7 mouse cellular contexts compared by ENCODE assay signal in the genomic region with DNA sequence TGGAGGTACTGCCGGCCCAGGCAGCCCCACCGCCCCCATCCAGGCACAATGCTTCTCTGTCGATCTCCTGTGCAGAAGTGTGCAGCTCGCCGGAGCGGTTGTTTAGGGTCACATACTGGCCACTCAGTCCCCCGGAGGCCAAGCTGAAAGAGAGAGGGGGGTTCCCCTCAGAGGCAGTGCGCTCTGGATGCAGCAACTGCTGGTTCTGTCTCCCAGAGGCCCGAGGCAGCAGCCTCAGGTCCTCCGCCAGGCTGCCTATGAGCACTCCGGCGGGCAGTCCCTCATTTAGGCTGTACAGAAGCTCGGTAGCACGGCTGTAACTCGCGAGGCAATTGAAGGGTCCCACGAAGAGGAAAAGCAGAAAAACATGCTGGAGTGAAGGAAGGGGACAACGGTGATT. TPM values are rescaled to one million over a fixed set of nuclear protein-coding genes. Genes with fewer than 3 reads are reported as not detected.
DNase-seq lines count a peak whose midpoint lies in the region; ATAC-seq and TF ChIP-seq lines count a peak whose summit lies in the region.

No protein-coding gene starts in this region.

- H3K27ac ChIP-seq in lung, embryonic 14.5 days (ENCODE audit: low read depth), result no peak overlapping the region
- H3K27ac ChIP-seq in forebrain, embryonic 11.5 days (ENCODE audit: low read depth, low read length), result no peak overlapping the region
- H3K27ac ChIP-seq in hindbrain, postnatal 0 days, result no peak overlapping the region
- no peak overlapping the region for H3K27ac ChIP-seq in midbrain, postnatal 0 days (ENCODE audit: low read depth, low read length)

- no peaks in the 10 kb centered on the region for H3K4me1 ChIP-seq in lung, embryonic 14.5 days (ENCODE audit: insufficient read depth)
- H3K4me1 ChIP-seq in forebrain, embryonic 11.5 days (replicated peaks; ENCODE audit: control insufficient read depth, insufficient read depth, low read length), result no peaks in the 10 kb centered on the region; the same call in 1 of the 2 replicates
- H3K4me1 ChIP-seq in hindbrain, postnatal 0 days (ENCODE audit: insufficient read depth, low read length), result peaks cover 5% of the 10 kb centered on the region; the same call in 1 of the 2 replicates
- peaks cover 7% of the 10 kb centered on the region; the same call in 1 of the 2 replicates for H3K4me1 ChIP-seq in midbrain, postnatal 0 days (ENCODE audit: insufficient read depth, low read length)

- no peaks in the 10 kb centered on the region for H3K9me3 ChIP-seq in lung, embryonic 14.5 days (ENCODE audit: low read depth, low read length)
- H3K9me3 ChIP-seq in forebrain, embryonic 11.5 days (ENCODE audit: control insufficient read depth, low read length), result no peaks in the 10 kb centered on the region
- no peaks in the 10 kb centered on the region for H3K9me3 ChIP-seq in hindbrain, postnatal 0 days (ENCODE audit: low read length)
- H3K9me3 ChIP-seq in midbrain, postnatal 0 days (ENCODE audit: low read length), result no peaks in the 10 kb centered on the region

- peaks cover 9% of the 10 kb centered on the region for H3K27me3 ChIP-seq in lung, embryonic 14.5 days (ENCODE audit: insufficient read depth, low read length)
- H3K27me3 ChIP-seq in forebrain, embryonic 11.5 days (ENCODE audit: control insufficient read depth, insufficient read depth, low read length), result no peaks in the 10 kb centered on the region; the same call in 1 of the 2 replicates
- H3K27me3 ChIP-seq in hindbrain, postnatal 0 days (ENCODE audit: insufficient read depth, low read length), result no peaks in the 10 kb centered on the region
- H3K27me3 ChIP-seq in midbrain, postnatal 0 days (ENCODE audit: insufficient read depth, low read length), result no peaks in the 10 kb centered on the region

- peak overlapping the region; percentile 79 for H3K4me2 ChIP-seq in lung, embryonic 14.5 days
- peak overlapping the region; percentile 81 for H3K4me2 ChIP-seq in forebrain, embryonic 11.5 days (ENCODE audit: low read depth, low read length, severe bottlenecking)
- peak overlapping the region; percentile 96 for H3K4me2 ChIP-seq in hindbrain, postnatal 0 days (ENCODE audit: low read depth, low read length)
- H3K4me2 ChIP-seq in midbrain, postnatal 0 days (ENCODE audit: low read depth, low read length, poor library complexity, severe bottlenecking), result peak overlapping the region; percentile 92

- DNase-seq in lung, embryonic 14.5 days, result peak; percentile 58
- DNase-seq in lung, postnatal 25 days (ENCODE audit: low spot score), result no peak
- DNase-seq in forebrain, embryonic 11.5 days (ENCODE audit: low spot score), result peak; percentile 60
- DNase-seq in hindbrain, postnatal 0 days (ENCODE audit: low spot score), result peak; percentile 46
- DNase-seq in midbrain, postnatal 0 days (ENCODE audit: low spot score), result peak; percentile 16
- no peak for DNase-seq in spleen, postnatal 4 days (ENCODE audit: low spot score in 2 of 2)

- TF ChIP-seq CTCF in lung, embryonic 14.5 days (IDR thresholded peaks at IDR 0.05; ENCODE audit: low read depth), result no peak
- TF ChIP-seq CTCF in hindbrain, postnatal 0 days (IDR thresholded peaks at IDR 0.05; ENCODE audit: low read depth), result no peak
- no peak for TF ChIP-seq CTCF in midbrain, postnatal 0 days (IDR thresholded peaks at IDR 0.05)

- no peaks in the 10 kb centered on the region for H3K36me3 ChIP-seq in lung, embryonic 14.5 days (ENCODE audit: insufficient read depth)
- H3K36me3 ChIP-seq in forebrain, embryonic 11.5 days (ENCODE audit: control insufficient read depth, insufficient read depth, low read length), result no peaks in the 10 kb centered on the region
- H3K36me3 ChIP-seq in hindbrain, postnatal 0 days (ENCODE audit: insufficient read depth, low read length), result no peaks in the 10 kb centered on the region
- H3K36me3 ChIP-seq in midbrain, postnatal 0 days (ENCODE audit: insufficient read depth, low read length), result no peaks in the 10 kb centered on the region

- H3K9ac ChIP-seq in lung, embryonic 14.5 days, result peak overlapping the region; percentile 13; the same call in 1 of the 2 replicates
- H3K9ac ChIP-seq in forebrain, embryonic 11.5 days (ENCODE audit: low read length), result peak overlapping the region; percentile 23
- H3K9ac ChIP-seq in hindbrain, postnatal 0 days (replicated peaks; ENCODE audit: low read length), result peak overlapping the region; percentile 40; the same call in 1 of the 2 replicates
- peak overlapping the region; percentile 44 for H3K9ac ChIP-seq in midbrain, postnatal 0 days (replicated peaks; ENCODE audit: low read length, poor library complexity, severe bottlenecking)

- peak overlapping the region; percentile 40 for H3K4me3 ChIP-seq in lung, embryonic 14.5 days (ENCODE audit: low read depth, low read length)
- H3K4me3 ChIP-seq in forebrain, embryonic 11.5 days (ENCODE audit: low read depth, low read length), result peak overlapping the region; percentile 38
- H3K4me3 ChIP-seq in hindbrain, postnatal 0 days (ENCODE audit: low read length), result peak overlapping the region; percentile 59
- H3K4me3 ChIP-seq in midbrain, postnatal 0 days (ENCODE audit: low read depth, low read length), result peak overlapping the region; percentile 59

- ATAC-seq in lung, embryonic 14.5 days (ENCODE audit: insufficient read depth), result peak; percentile 59; the same call in 1 of the 2 replicates
- peak; percentile 63 for ATAC-seq in forebrain, embryonic 11.5 days (replicated peaks; ENCODE audit: low FRiP score)
- peak; percentile 66 for ATAC-seq in hindbrain, postnatal 0 days
- ATAC-seq in midbrain, postnatal 0 days (ENCODE audit: low FRiP score), result peak; percentile 58; the same call in 1 of the 2 replicates
- no peak for ATAC-seq in monocyte, adult 5-6 weeks (replicated peaks; ENCODE audit: insufficient number of reproducible peaks, low FRiP score, low TSS enrichment, poor library complexity, severe bottlenecking)

- WGBS in lung, embryonic 14.5 days, result 2% methylated on average over 18 of the region's 18 CpGs
- 1% methylated on average over 18 of the region's 18 CpGs for WGBS in forebrain, embryonic 11.5 days
- WGBS in hindbrain, postnatal 0 days, result 2% methylated on average over 18 of the region's 18 CpGs
- WGBS in midbrain, postnatal 0 days, result 4% methylated on average over 18 of the region's 18 CpGs

RNA-seq across cellular contexts. Expression of a gene that starts 1.8 kb away (rescaled TPM):
- polyA plus RNA-seq in lung, embryonic 14.5 days (2014; fragmentation: Nextera tagmentation; extraction: Ambion mirVana), result 1.3 and 2.2 TPM in 2 replicates
- 1.1 and 1.4 TPM in 2 replicates for polyA plus RNA-seq in forebrain, embryonic 11.5 days (2014; fragmentation: Nextera tagmentation; extraction: Ambion mirVana)
- 10.5 and 12.1 TPM in 2 replicates for total RNA-seq in hindbrain, postnatal 0 days (2014; rRNA removed)
- polyA plus RNA-seq in hindbrain, postnatal 0 days (2015; fragmentation: Nextera tagmentation; extraction: Ambion mirVana), result 4.8 and 5.1 TPM in 2 replicates
- total RNA-seq in midbrain, postnatal 0 days (2014; rRNA removed), result 12.6 and 12.9 TPM in 2 replicates
- 5.5 and 6.0 TPM in 2 replicates for polyA plus RNA-seq in midbrain, postnatal 0 days (2015; fragmentation: Nextera tagmentation; extraction: Ambion mirVana)
- total RNA-seq in monocyte, adult 5-6 weeks (2017), result not detected in 3 replicates

Comparison
In these comparisons a context has a peak if more than half of its experiments do, and no peak if none do; other contexts are left out.
1. DNase-seq: peak in lung, embryonic 14.5 days (single experiment), forebrain, embryonic 11.5 days (single experiment), hindbrain, postnatal 0 days (single experiment) and midbrain, postnatal 0 days (single experiment); none in lung, postnatal 25 days (single experiment) and spleen, postnatal 4 days (0 of 2).
2. Peak in every context shown above with its lines, with median percentiles within 50 percentile points of each other: H3K4me2 ChIP-seq, H3K4me3 ChIP-seq and H3K9ac ChIP-seq.